Mouse (Mus musculus): ENCODE measurements at regions not wholly inside any gene's neighbourhood (a gene's known extent, or its start where the extent isn't known, plus 50 kb on each side); places are given as distances from the start of the nearest gene placed in this dataset.

DNA sequence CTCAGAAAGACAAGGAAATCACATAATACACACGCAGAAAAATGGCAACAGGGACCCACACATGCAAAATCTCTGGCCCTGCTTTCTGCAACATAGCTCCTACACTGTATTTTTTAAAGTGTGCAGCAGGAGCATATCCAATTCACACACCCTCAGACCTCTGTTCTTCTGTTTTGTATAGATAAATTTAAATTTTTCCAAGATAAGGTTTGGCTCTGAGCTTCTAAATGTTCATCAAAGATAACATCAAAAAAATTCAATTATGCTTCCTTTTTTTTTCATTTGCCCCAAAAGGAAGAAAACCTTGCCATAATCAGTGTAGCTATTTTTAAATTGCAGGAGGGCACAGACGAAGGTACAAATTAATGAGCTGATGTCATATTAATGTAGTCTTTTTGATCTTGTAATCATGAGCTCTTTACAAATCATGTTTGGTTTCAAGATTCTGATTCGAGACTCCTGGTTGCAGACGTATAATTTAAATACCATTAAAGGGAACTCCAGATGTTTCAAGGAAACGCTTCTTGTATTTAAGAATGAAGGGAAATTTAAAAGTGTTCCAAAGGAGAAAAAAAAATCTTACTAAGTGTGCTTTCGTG is 1172.8 kb downstream of the Cdh8 start:
- no peaks in the 10 kb centered on the region for H3K9me3 ChIP-seq
- no peak overlapping the region for H3K4me2 ChIP-seq (replicated peaks)
- no peak overlapping the region for H3K27ac ChIP-seq
- ATAC-seq = no peak
- H3K4me3 ChIP-seq (replicated peaks) = no peak overlapping the region
- H3K9ac ChIP-seq (replicated peaks) = no peak overlapping the region
- H3K36me3 ChIP-seq = no peaks in the 10 kb centered on the region
- 65% methylated on average over 6 of the region's 6 CpGs for WGBS
- H3K4me1 ChIP-seq (replicated peaks) = no peaks in the 10 kb centered on the region
- no peaks in the 10 kb centered on the region for H3K27me3 ChIP-seq

DNA sequence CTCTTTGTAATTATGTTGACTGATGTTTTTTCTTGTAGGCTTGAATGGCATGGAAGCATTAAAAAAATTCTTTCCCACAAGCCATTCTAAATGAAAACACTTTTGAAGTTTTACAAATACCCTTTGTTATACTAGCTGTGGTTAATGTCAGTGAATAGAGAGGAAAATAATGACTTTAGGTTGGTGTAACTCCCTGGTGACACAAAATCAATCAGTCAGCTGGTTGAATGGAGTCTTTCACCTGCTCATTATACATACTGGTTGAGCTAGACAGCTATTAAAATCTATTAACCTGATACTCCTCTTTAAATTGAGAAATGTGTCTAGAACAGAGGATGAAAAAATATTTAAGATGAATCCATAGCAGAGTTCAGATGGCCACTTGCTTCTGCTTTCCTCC is 1202.3 kb downstream of the Cdh8 start:
- no peak overlapping the region for H3K4me3 ChIP-seq (replicated peaks)
- no peaks in the 10 kb centered on the region for H3K36me3 ChIP-seq
- no peaks in the 10 kb centered on the region for H3K9me3 ChIP-seq
- H3K27me3 ChIP-seq = no peaks in the 10 kb centered on the region
- H3K4me1 ChIP-seq (replicated peaks) = no peaks in the 10 kb centered on the region
- H3K27ac ChIP-seq = no peak overlapping the region
- H3K9ac ChIP-seq (replicated peaks) = no peak overlapping the region
- no peak overlapping the region for H3K4me2 ChIP-seq (replicated peaks)
- no peak for ATAC-seq
